Mouse (Mus musculus) heart, adult 9 months (tissue): ENCODE results near the gene Gm20903.
"Not testable (repeated sequence)": the region's sequence is repeated elsewhere in the genome, so short reads cannot be mapped to it uniquely, and the experiment has no call there.

Experiments used
- DNase-seq, 2 experiments: peaks; one replicate each; pipeline ENCODE4 v3.0.0; 2022; ENCODE audit warnings: low spot score in 2 of 2

Gene Gm20903

GRCm38 (mm10) chrY:73669015-73669414 is at the start of gene Gm20903:
Gene Gm20903, plus strand, starts transcription at chrY:73669315.
- not testable (repeated sequence) for DNase-seq
